8 mouse cellular contexts compared by ENCODE assay signal in the genomic region with DNA sequence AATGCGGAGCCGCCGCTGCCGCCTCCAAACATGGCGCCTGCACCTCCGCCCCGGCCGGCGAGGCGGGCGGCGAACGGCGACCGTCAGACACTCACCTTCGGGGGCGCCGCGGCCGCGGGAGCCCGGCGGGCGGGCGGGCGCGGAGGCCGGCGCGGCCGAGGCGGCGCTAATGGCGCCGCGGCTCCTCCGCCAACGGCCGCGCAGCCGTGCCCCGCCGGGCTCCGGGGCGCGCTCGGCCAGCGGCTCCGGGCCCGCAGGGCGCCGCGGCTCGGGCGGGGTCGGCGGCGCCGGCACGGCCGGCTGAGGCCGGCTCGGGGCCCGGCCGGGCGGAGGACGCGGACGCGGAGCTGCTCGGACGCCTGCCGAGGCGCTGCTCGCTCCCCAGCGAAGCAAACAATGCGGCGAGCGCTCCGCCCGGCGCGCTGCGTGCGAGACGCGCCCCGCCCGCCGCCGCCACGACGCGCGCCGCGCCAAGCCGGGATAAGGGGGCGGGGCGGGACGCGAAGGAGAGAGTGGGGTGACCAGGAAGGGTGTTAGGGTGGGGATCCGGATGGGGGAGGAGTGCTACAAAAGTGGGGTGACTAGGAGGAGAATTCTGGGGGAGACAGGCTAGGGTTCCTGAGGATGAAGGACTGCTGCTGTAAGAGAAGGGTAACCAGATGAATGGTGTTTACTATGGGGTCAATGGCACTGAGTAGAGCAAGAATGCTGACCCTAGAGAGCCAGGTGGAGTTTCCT. TPM values are rescaled to one million over a fixed set of nuclear protein-coding genes. Genes with fewer than 3 reads are reported as not detected.
A peak's percentile ranks its signal among the peaks of the same experiment; 100 is the strongest.
DNase-seq lines count a peak whose midpoint lies in the region; ATAC-seq and TF ChIP-seq lines count a peak whose summit lies in the region.

A gene (minus strand): TSS at position 400 of the 738 bp plus-strand sequence.

- peak within 1 kb of the TSS; percentile 87 for H3K27ac ChIP-seq in brown adipose tissue, adult 24 weeks (replicated peaks; ENCODE audit: low read depth, low read length)
- H3K27ac ChIP-seq in forebrain, embryonic 11.5 days (ENCODE audit: low read depth, low read length), result peak within 1 kb of the TSS; percentile 66
- H3K27ac ChIP-seq in heart, embryonic 15.5 days, result peak within 1 kb of the TSS; percentile 91
- H3K27ac ChIP-seq in liver, embryonic 15.5 days (replicated peaks), result peak within 1 kb of the TSS; percentile 90
- H3K27ac ChIP-seq in neural tube, embryonic 12.5 days, result peak within 1 kb of the TSS; percentile 76
- peak within 1 kb of the TSS; percentile 96 for H3K27ac ChIP-seq in stomach, postnatal 0 days (replicated peaks)

- peak within 1 kb of the TSS; percentile 90 for H3K4me2 ChIP-seq in forebrain, embryonic 11.5 days (ENCODE audit: low read depth, low read length, severe bottlenecking)
- peak within 1 kb of the TSS; percentile 78 for H3K4me2 ChIP-seq in heart, embryonic 15.5 days
- H3K4me2 ChIP-seq in liver, embryonic 15.5 days, result peak within 1 kb of the TSS; percentile 85
- peak within 1 kb of the TSS; percentile 97 for H3K4me2 ChIP-seq in neural tube, embryonic 12.5 days (replicated peaks)
- peak within 1 kb of the TSS; percentile 74 for H3K4me2 ChIP-seq in stomach, postnatal 0 days (replicated peaks; ENCODE audit: low read depth)

- H3K9ac ChIP-seq in forebrain, embryonic 11.5 days (ENCODE audit: low read length), result peak within 1 kb of the TSS; percentile 98
- peak within 1 kb of the TSS; percentile 97 for H3K9ac ChIP-seq in heart, embryonic 15.5 days
- peak within 1 kb of the TSS; percentile 94 for H3K9ac ChIP-seq in liver, embryonic 15.5 days
- H3K9ac ChIP-seq in neural tube, embryonic 12.5 days, result peak within 1 kb of the TSS; percentile 99
- H3K9ac ChIP-seq in stomach, postnatal 0 days (ENCODE audit: low read length), result peak within 1 kb of the TSS; percentile 98

- DNase-seq in forebrain, embryonic 11.5 days (ENCODE audit: low spot score), result peak; percentile 87
- DNase-seq in kidney, postnatal 25 days, result peak; percentile 85 to 92
- peak; percentile 87 for DNase-seq in stomach, postnatal 0 days (ENCODE audit: low spot score)

- peaks cover 5% of the 10 kb centered on the region for H3K4me1 ChIP-seq in brown adipose tissue, adult 24 weeks (ENCODE audit: control insufficient read depth, insufficient read depth, insufficient read length, low read length)
- peaks cover 8% of the 10 kb centered on the region for H3K4me1 ChIP-seq in forebrain, embryonic 11.5 days (replicated peaks; ENCODE audit: control insufficient read depth, insufficient read depth, low read length)
- H3K4me1 ChIP-seq in heart, embryonic 15.5 days (replicated peaks), result peaks cover 31% of the 10 kb centered on the region
- peaks cover 40% of the 10 kb centered on the region for H3K4me1 ChIP-seq in liver, embryonic 15.5 days (replicated peaks)
- peaks cover 28% of the 10 kb centered on the region for H3K4me1 ChIP-seq in neural tube, embryonic 12.5 days
- H3K4me1 ChIP-seq in stomach, postnatal 0 days (replicated peaks; ENCODE audit: control insufficient read depth, insufficient read depth), result peaks cover 9% of the 10 kb centered on the region

- TF ChIP-seq CTCF in stomach, postnatal 0 days (IDR thresholded peaks at IDR 0.05; ENCODE audit: low read depth), result no peak

- TF ChIP-seq EP300 in stomach, postnatal 0 days (optimal IDR thresholded peaks at IDR 0.05), result no peak

- peaks cover 12% of the 10 kb centered on the region for H3K36me3 ChIP-seq in forebrain, embryonic 11.5 days (ENCODE audit: control insufficient read depth, insufficient read depth, low read length)
- H3K36me3 ChIP-seq in heart, embryonic 15.5 days, result peaks cover 13% of the 10 kb centered on the region
- H3K36me3 ChIP-seq in liver, embryonic 15.5 days (replicated peaks), result peaks cover 21% of the 10 kb centered on the region
- peaks cover 20% of the 10 kb centered on the region for H3K36me3 ChIP-seq in neural tube, embryonic 12.5 days
- H3K36me3 ChIP-seq in stomach, postnatal 0 days (ENCODE audit: control insufficient read depth, insufficient read depth, low read length), result peaks cover 7% of the 10 kb centered on the region

- no peaks in the 10 kb centered on the region for H3K9me3 ChIP-seq in forebrain, embryonic 11.5 days (ENCODE audit: control insufficient read depth, low read length)
- H3K9me3 ChIP-seq in heart, embryonic 15.5 days (replicated peaks), result no peaks in the 10 kb centered on the region
- no peaks in the 10 kb centered on the region for H3K9me3 ChIP-seq in liver, embryonic 15.5 days (replicated peaks)
- H3K9me3 ChIP-seq in neural tube, embryonic 12.5 days, result no peaks in the 10 kb centered on the region
- H3K9me3 ChIP-seq in stomach, postnatal 0 days (ENCODE audit: control insufficient read depth, low read length), result no peaks in the 10 kb centered on the region

- peak; percentile 52 for ATAC-seq in CD4-positive, CD25-positive, alpha-beta regulatory T cell, adult 4 months
- peak; percentile 88 for ATAC-seq in forebrain, embryonic 11.5 days (replicated peaks; ENCODE audit: low FRiP score)
- peak; percentile 83 for ATAC-seq in heart, embryonic 15.5 days (replicated peaks; ENCODE audit: insufficient number of reproducible peaks, insufficient read depth, low FRiP score, low read depth)
- peak; percentile 75 for ATAC-seq in liver, embryonic 15.5 days (ENCODE audit: insufficient read depth)
- peak; percentile 75 for ATAC-seq in neural tube, embryonic 12.5 days (ENCODE audit: low FRiP score, low read depth)
- peak; percentile 85 for ATAC-seq in stomach, postnatal 0 days (ENCODE audit: low FRiP score, low TSS enrichment)

- H3K4me3 ChIP-seq in brown adipose tissue, adult 24 weeks (ENCODE audit: insufficient read depth, low read depth, low read length), result peak within 1 kb of the TSS; percentile 100
- peak within 1 kb of the TSS; percentile 100 for H3K4me3 ChIP-seq in forebrain, embryonic 11.5 days (ENCODE audit: low read depth, low read length)
- peak within 1 kb of the TSS; percentile 96 for H3K4me3 ChIP-seq in heart, embryonic 15.5 days
- peak within 1 kb of the TSS; percentile 96 for H3K4me3 ChIP-seq in liver, embryonic 15.5 days (replicated peaks)
- H3K4me3 ChIP-seq in neural tube, embryonic 12.5 days, result peak within 1 kb of the TSS; percentile 96
- H3K4me3 ChIP-seq in stomach, postnatal 0 days (ENCODE audit: low read depth, low read length), result peak within 1 kb of the TSS; percentile 95

- WGBS in forebrain, embryonic 11.5 days, result under 1% methylated on average over 94 of the region's 103 CpGs
- under 1% methylated on average over 92 of the region's 103 CpGs for WGBS in heart, embryonic 15.5 days
- under 1% methylated on average over 80 of the region's 103 CpGs for WGBS in liver, embryonic 15.5 days (ENCODE audit: insufficient replicate concordance)
- under 1% methylated on average over 93 of the region's 103 CpGs for WGBS in neural tube, embryonic 12.5 days
- WGBS in stomach, postnatal 0 days, result under 1% methylated on average over 65 of the region's 103 CpGs

- H3K27me3 ChIP-seq in forebrain, embryonic 11.5 days (ENCODE audit: control insufficient read depth, insufficient read depth, low read length), result no peaks in the 10 kb centered on the region
- no peaks in the 10 kb centered on the region for H3K27me3 ChIP-seq in heart, embryonic 15.5 days
- no peaks in the 10 kb centered on the region for H3K27me3 ChIP-seq in liver, embryonic 15.5 days
- H3K27me3 ChIP-seq in neural tube, embryonic 12.5 days (replicated peaks), result no peaks in the 10 kb centered on the region
- H3K27me3 ChIP-seq in stomach, postnatal 0 days (ENCODE audit: control insufficient read depth, insufficient read depth, low read length), result no peaks in the 10 kb centered on the region

RNA-seq across cellular contexts. Expression of the gene that starts here (rescaled TPM):
- polyA plus RNA-seq in CD4-positive, CD25-positive, alpha-beta regulatory T cell, adult 4 months (2017; shearing (Covaris generic)), result 10 to 100 TPM; 19.2 to 19.6 TPM
- polyA plus RNA-seq in brown adipose tissue, adult 24 weeks (2012; ENCODE audit: insufficient read depth, insufficient read length, missing spikeins), result 10.3 and 11.8 TPM in 2 replicates
- polyA plus RNA-seq in forebrain, embryonic 11.5 days (2014; fragmentation: Nextera tagmentation; extraction: Ambion mirVana), result 29.0 TPM in 2 replicates
- polyA plus RNA-seq in heart, embryonic 15.5 days (2015; fragmentation: Nextera tagmentation; extraction: Ambion mirVana), result 10.5 and 11.3 TPM in 2 replicates
- 5.8 and 6.6 TPM in 2 replicates for polyA plus RNA-seq in liver, embryonic 15.5 days (2015; fragmentation: Nextera tagmentation; extraction: Ambion mirVana)
- 23.3 and 24.6 TPM in 2 replicates for polyA plus RNA-seq in neural tube, embryonic 12.5 days (2016; fragmentation: Nextera tagmentation; extraction: Ambion mirVana)
- polyA plus RNA-seq in stomach, postnatal 0 days (2015; fragmentation: Nextera tagmentation; extraction: Ambion mirVana), result 10.4 and 10.8 TPM in 2 replicates

Comparison
In these comparisons a context has a peak if more than half of its experiments do, and no peak if none do; other contexts are left out.
1. Peak in every context shown above with its lines: DNase-seq, ATAC-seq, H3K4me3 ChIP-seq and H3K27ac ChIP-seq.